Mouse (Mus musculus): ENCODE measurements around the gene Podxl2. TPM values are rescaled to one million over a fixed set of nuclear protein-coding genes. Genes with fewer than 3 reads are reported as not detected.

Podxl2 gene
- total RNA-seq, 1 experiment, result 5.0 TPM

DNA sequence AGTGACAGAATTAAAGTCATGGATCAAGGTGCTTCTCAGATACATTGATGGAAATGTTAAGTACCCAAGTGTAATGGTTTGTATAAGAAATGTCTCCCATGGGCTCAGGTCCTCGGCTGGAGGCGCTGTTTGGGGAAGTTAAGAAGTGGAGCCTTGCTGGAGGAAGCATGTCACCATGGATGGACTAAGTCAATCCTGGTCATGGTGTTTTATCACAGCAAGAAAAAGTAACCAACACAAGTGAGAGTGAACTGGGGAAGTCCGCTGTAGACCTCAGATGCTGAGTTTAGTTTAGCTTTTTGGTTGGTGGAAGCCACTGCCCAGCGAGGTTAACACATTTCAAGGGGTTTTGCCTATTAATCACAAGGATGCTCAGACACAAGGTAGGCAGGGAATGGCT is 45.3 kb downstream of the Podxl2 start:
- no peak for DNase-seq (ENCODE audit: low read depth, low spot score)
- H3K27ac ChIP-seq (ENCODE audit: insufficient read depth, low read depth, low read length, poor library complexity, severe bottlenecking), result no peak overlapping the region
- in situ Hi-C loops (cut with MboI; ENCODE audit: low sequenced_read_pairs in 2 of 2, unreplicated experiment in 2 of 2), result no loop called here
- no peaks in the 10 kb centered on the region for H3K36me3 ChIP-seq (ENCODE audit: control insufficient read depth, insufficient read depth, low read length, poor library complexity, severe bottlenecking)
- H3K9ac ChIP-seq (ENCODE audit: insufficient read depth, low read depth, low read length, poor library complexity, severe bottlenecking), result no peak overlapping the region
- H3K4me3 ChIP-seq (ENCODE audit: insufficient read depth in 1 of 2, low read depth in 1 of 2, low read length in 2 of 2, poor library complexity in 1 of 2, severe bottlenecking in 1 of 2), result no peak overlapping the region
- TF ChIP-seq MAFK (IDR thresholded peaks at IDR 0.05; ENCODE audit: insufficient read depth, low read depth, low read length) (no peak), ZNF384 (IDR thresholded peaks at IDR 0.05; ENCODE audit: low read depth, low read length) (no peak), CHD2 (IDR thresholded peaks at IDR 0.05; ENCODE audit: low read depth, low read length) (no peak), HCFC1 (IDR thresholded peaks at IDR 0.05; ENCODE audit: borderline replicate concordance, insufficient read depth, low read length) (no peak), ZC3H11A (IDR thresholded peaks at IDR 0.05; ENCODE audit: borderline replicate concordance, low read depth, low read length) (no peak)
- peaks cover 3% of the 10 kb centered on the region in 2 experiments; a peak in 1 of 4 replicates for H3K4me1 ChIP-seq (ENCODE audit: control insufficient read depth in 2 of 2, insufficient read depth in 2 of 2, low read length in 2 of 2, poor library complexity in 1 of 2)
- no peaks in the 10 kb centered on the region for H3K9me3 ChIP-seq (ENCODE audit: control insufficient read depth, insufficient read depth, low read depth, low read length)

DNA sequence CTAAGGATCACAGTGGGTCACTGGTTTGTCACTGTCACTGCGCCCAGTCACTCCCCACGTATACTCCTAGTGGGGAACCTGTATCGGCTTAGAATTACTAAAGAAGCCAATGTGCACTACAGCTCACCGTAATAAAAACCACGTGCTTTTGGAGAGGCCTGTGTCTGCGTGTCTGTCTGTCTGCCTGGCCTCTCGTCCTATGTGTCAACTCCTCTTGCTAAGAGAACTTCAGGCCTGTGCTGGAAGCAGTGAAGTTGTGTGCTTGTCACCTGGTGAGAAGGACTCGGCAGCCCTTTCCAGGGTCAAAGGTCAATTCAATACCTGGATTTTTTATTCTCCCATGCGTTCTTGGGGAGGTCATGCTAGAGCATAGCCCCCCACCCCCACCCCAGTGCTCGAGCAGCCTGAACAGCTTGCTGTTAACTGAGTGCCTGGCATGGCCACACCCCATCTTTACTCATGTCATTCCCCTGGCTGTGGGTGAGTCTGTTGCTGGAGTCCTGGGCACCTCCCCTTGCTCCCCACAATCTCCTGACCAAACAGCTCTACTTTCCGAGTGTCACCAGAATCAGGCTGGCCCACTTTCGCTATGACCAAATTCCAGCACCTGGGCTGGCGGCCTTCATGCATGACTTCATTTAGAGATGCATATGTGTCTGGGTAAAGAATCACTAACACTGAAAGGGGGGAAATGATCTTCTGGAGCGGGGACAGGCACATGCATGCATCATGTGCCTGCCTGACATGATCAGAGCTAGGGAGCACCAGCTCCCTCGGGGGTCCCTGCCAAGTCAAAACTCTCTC is 46.4 kb downstream of the Podxl2 start:
- H3K4me3 ChIP-seq (ENCODE audit: insufficient read depth in 1 of 2, low read depth in 1 of 2, low read length in 2 of 2, poor library complexity in 1 of 2, severe bottlenecking in 1 of 2), result no peak overlapping the region
- no peak overlapping the region for H3K27ac ChIP-seq (ENCODE audit: insufficient read depth, low read depth, low read length, poor library complexity, severe bottlenecking)
- in situ Hi-C loops (cut with MboI; ENCODE audit: low sequenced_read_pairs in 2 of 2, unreplicated experiment in 2 of 2), result no loop called here
- DNase-seq (ENCODE audit: low read depth, low spot score), result no peak
- TF ChIP-seq ZC3H11A (IDR thresholded peaks at IDR 0.05; ENCODE audit: borderline replicate concordance, low read depth, low read length), result no peak
- H3K36me3 ChIP-seq (ENCODE audit: control insufficient read depth, insufficient read depth, low read length, poor library complexity, severe bottlenecking), result no peaks in the 10 kb centered on the region
- H3K4me1 ChIP-seq (ENCODE audit: control insufficient read depth in 2 of 2, insufficient read depth in 2 of 2, low read length in 2 of 2, poor library complexity in 1 of 2), result peaks cover 3% of the 10 kb centered on the region in 2 experiments; a peak in 1 of 4 replicates
- H3K9me3 ChIP-seq (ENCODE audit: control insufficient read depth, insufficient read depth, low read depth, low read length), result no peaks in the 10 kb centered on the region
- no peak overlapping the region for H3K9ac ChIP-seq (ENCODE audit: insufficient read depth, low read depth, low read length, poor library complexity, severe bottlenecking)

DNA sequence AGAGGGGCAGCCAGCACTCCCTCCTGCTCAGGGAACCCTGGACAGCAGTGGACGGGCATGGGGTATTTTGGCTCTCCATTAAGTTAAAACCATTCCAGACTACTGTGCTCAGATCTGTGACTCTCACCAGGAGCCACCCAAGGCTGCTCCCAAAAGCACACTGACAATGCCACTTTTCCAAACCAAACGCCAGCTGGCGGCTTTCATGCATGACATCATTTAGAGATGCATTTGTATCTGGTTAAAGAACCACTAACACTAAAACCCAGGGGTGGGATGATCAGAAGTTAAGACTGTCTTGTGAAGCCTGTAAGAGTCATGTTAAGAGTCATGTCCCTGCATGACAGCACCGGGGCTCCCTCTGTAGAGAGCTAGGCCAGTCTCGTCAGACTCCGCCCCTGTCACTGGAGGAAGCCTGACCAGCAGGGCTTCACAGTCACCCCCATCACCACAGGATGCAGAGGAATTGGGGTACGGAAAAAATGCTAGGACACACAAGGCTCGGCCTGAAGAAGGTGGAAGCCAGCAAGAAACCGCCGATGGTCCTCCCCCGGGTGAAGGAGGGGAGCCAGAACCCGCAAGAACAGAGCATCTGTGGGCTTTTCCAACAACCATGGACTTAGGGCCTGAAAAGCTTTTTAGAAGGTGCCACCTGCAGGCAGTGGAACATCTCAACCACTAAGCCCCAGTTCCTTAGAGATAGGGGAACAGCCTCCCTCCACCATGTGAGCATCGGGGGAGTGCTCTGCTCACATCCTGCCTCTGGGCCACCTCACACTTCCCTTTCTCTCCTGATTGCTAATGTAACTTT is 47.2 kb downstream of the Podxl2 start:
- H3K9me3 ChIP-seq (ENCODE audit: control insufficient read depth, insufficient read depth, low read depth, low read length), result no peaks in the 10 kb centered on the region
- no peak overlapping the region for H3K4me3 ChIP-seq (ENCODE audit: insufficient read depth in 1 of 2, low read depth in 1 of 2, low read length in 2 of 2, poor library complexity in 1 of 2, severe bottlenecking in 1 of 2)
- no peak for DNase-seq (ENCODE audit: low read depth, low spot score)
- TF ChIP-seq MAFK (IDR thresholded peaks at IDR 0.05; ENCODE audit: insufficient read depth, low read depth, low read length) (no peak), ZNF384 (IDR thresholded peaks at IDR 0.05; ENCODE audit: low read depth, low read length) (no peak), HCFC1 (IDR thresholded peaks at IDR 0.05; ENCODE audit: borderline replicate concordance, insufficient read depth, low read length) (no peak), CHD2 (IDR thresholded peaks at IDR 0.05; ENCODE audit: low read depth, low read length) (no peak), ZC3H11A (IDR thresholded peaks at IDR 0.05; ENCODE audit: borderline replicate concordance, low read depth, low read length) (no peak)
- no peak overlapping the region for H3K27ac ChIP-seq (ENCODE audit: insufficient read depth, low read depth, low read length, poor library complexity, severe bottlenecking)
- no peaks in the 10 kb centered on the region for H3K36me3 ChIP-seq (ENCODE audit: control insufficient read depth, insufficient read depth, low read length, poor library complexity, severe bottlenecking)
- in situ Hi-C loops (cut with MboI; ENCODE audit: low sequenced_read_pairs in 2 of 2, unreplicated experiment in 2 of 2), result no loop called here
- H3K9ac ChIP-seq (ENCODE audit: insufficient read depth, low read depth, low read length, poor library complexity, severe bottlenecking), result no peak overlapping the region
- H3K4me1 ChIP-seq (ENCODE audit: control insufficient read depth in 2 of 2, insufficient read depth in 2 of 2, low read length in 2 of 2, poor library complexity in 1 of 2), result peaks cover 3% of the 10 kb centered on the region in 2 experiments; a peak in 1 of 4 replicates

DNA sequence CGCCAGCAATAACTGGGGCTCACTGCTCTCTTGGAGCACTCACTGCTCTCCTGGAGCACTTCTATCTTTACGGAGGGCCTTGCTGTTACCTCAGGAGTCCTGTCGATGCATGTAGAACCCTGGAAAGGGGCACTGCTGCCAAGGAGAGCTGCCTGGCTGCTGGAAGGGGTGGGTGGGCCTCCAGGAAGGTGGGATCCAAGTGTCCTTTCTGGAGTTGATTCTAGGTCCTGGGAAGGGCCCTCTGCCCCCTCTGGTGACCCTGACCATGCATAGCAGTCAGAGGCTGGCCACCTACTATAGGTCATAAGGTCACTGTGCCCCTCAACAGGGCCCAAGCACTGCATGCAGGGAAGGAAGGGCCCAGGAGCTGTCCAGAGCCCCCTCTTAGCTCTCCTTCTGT is 47.9 kb downstream of the Podxl2 start:
- in situ Hi-C loops (cut with MboI; ENCODE audit: low sequenced_read_pairs in 2 of 2, unreplicated experiment in 2 of 2), result no loop called here
- TF ChIP-seq ZNF384 (IDR thresholded peaks at IDR 0.05; ENCODE audit: low read depth, low read length) (no peak), MAFK (IDR thresholded peaks at IDR 0.05; ENCODE audit: insufficient read depth, low read depth, low read length) (no peak), ZC3H11A (IDR thresholded peaks at IDR 0.05; ENCODE audit: borderline replicate concordance, low read depth, low read length) (no peak), CHD2 (IDR thresholded peaks at IDR 0.05; ENCODE audit: low read depth, low read length) (no peak), HCFC1 (IDR thresholded peaks at IDR 0.05; ENCODE audit: borderline replicate concordance, insufficient read depth, low read length) (no peak)
- Histone ChIP-seq H3K4me3 (ENCODE audit: insufficient read depth in 1 of 2, low read depth in 1 of 2, low read length in 2 of 2, poor library complexity in 1 of 2, severe bottlenecking in 1 of 2) (no peak overlapping the region), H3K36me3 (ENCODE audit: control insufficient read depth, insufficient read depth, low read length, poor library complexity, severe bottlenecking) (no peaks in the 10 kb centered on the region), H3K9ac (ENCODE audit: insufficient read depth, low read depth, low read length, poor library complexity, severe bottlenecking) (no peak overlapping the region), H3K27ac (ENCODE audit: insufficient read depth, low read depth, low read length, poor library complexity, severe bottlenecking) (no peak overlapping the region), H3K9me3 (ENCODE audit: control insufficient read depth, insufficient read depth, low read depth, low read length) (no peaks in the 10 kb centered on the region), H3K4me1 (ENCODE audit: control insufficient read depth in 2 of 2, insufficient read depth in 2 of 2, low read length in 2 of 2, poor library complexity in 1 of 2) (no peaks in the 10 kb centered on the region)
- DNase-seq (ENCODE audit: low read depth, low spot score), result no peak

Measured in ES-E14 (cell line).